Mouse (Mus musculus) limb, embryonic 14.5 days (tissue): Measurements from ENCODE around the gene Olfr1463. TPM values are rescaled to one million over a fixed set of nuclear protein-coding genes. Genes with fewer than 3 reads are reported as not detected.

Experiments
- ATAC-seq: fragments of 200-750 bp; cut with Nextera tagmentation; 2 replicates; pipeline ENCODE4 v1.8.0; 2017; ENCODE audit warnings: low read depth, moderate number of reproducible peaks, moderate TSS enrichment; ENCODE audit not compliant: low FRiP score
- DNase-seq: peaks from one replicate; pipeline ENCODE4 v3.0.0-alpha.2; 2015; ENCODE audit warnings: low spot score
- H3K27ac ChIP-seq: fragments of 300-500 bp; sonication (generic); replicated peaks from 2 replicates; pipeline ENCODE4 v1.5.1; 2014; ENCODE audit warnings: low read depth, mild to moderate bottlenecking, low read length, moderate library complexity, mixed read lengths
- H3K27me3 ChIP-seq: fragments of 300-500 bp; sonication (generic); 2 replicates; pipeline ENCODE4 v1.6.1; 2014; ENCODE audit warnings: low read length, mixed read lengths; ENCODE audit not compliant: control insufficient read depth, insufficient read depth
- H3K36me3 ChIP-seq: fragments of 300-500 bp; sonication (generic); 2 replicates; pipeline ENCODE4 v1.6.1; 2014; ENCODE audit warnings: mild to moderate bottlenecking, low read length, moderate library complexity, mixed read lengths; ENCODE audit not compliant: control insufficient read depth, insufficient read depth
- H3K4me1 ChIP-seq: fragments of 300-500 bp; sonication (generic); 2 replicates; pipeline ENCODE4 v1.6.1; 2014; ENCODE audit warnings: antibody characterized with exemption, low read length, mixed read lengths; ENCODE audit not compliant: control insufficient read depth, insufficient read depth
- H3K4me2 ChIP-seq: fragments of 300-500 bp; sonication (generic); replicated peaks from 2 replicates; pipeline ENCODE4 v1.6.1; 2014; ENCODE audit warnings: low read depth, mild to moderate bottlenecking, low read length, moderate library complexity; ENCODE audit not compliant: severe bottlenecking
- H3K4me3 ChIP-seq: fragments of 300-500 bp; sonication (generic); replicated peaks from 2 replicates; pipeline ENCODE4 v1.5.1; 2014; ENCODE audit warnings: low read length
- H3K9ac ChIP-seq: fragments of 300-500 bp; sonication (generic); 2 replicates; pipeline ENCODE4 v1.6.1; 2014; ENCODE audit warnings: mild to moderate bottlenecking, low read depth, low read length, moderate library complexity; ENCODE audit not compliant: severe bottlenecking
- H3K9me3 ChIP-seq: fragments of 300-500 bp; sonication (generic); 2 replicates; pipeline ENCODE4 v1.6.1; 2016; ENCODE audit warnings: low read length; ENCODE audit not compliant: control insufficient read depth
- POLR2A ChIP-seq: fragments of 200-500 bp; IDR thresholded peaks from 2 replicates; pipeline ENCODE4 v1.8.0; 2012; ENCODE audit warnings: inconsistent platforms, mild to moderate bottlenecking, moderate library complexity, borderline replicate concordance; ENCODE audit not compliant: insufficient read depth, insufficient read length; ENCODE audit errors: extremely low read depth
- WGBS: fragments of 180-500 bp; shearing (Covaris S2); extraction: QIAGEN DNeasy Blood & Tissue Kit; methylation state at CpG from one replicate; pipeline ENCODE4 v1.1.7; 2014; 5-methylcytosine and 5-hydroxymethylcytosine counted together
- polyA plus RNA-seq, 2 experiments: library from polyadenylated mRNA; depleted of rRNA in 1 of 2; stranded (reverse) in 1 of 2; unstranded in 1 of 2; fragments of >200 nt; fragmentation: Nextera tagmentation in 1 of 2; extraction: Ambion mirVana in 1 of 2; gene quantifications; 2 replicates each; pipeline versions ENCODE4 v1.2.1 to v1.2.3; 2012 to 2014

Gene Olfr1463
- polyA plus RNA-seq (2012; rRNA removed) (not detected in 2 replicates), polyA plus RNA-seq (2014; fragmentation: Nextera tagmentation; extraction: Ambion mirVana) (not detected in 2 replicates)

- ATAC-seq = no peak
- no peak within 1 kb of the TSS for H3K4me2 ChIP-seq
- no peaks in the 10 kb centered on the region for H3K27me3 ChIP-seq
- no peak within 1 kb of the TSS for H3K4me3 ChIP-seq
- no peak within 1 kb of the TSS for H3K27ac ChIP-seq
- DNase-seq = no peak
- H3K36me3 ChIP-seq = no peaks in the 10 kb centered on the region
- TF ChIP-seq POLR2A = no peak
- no peak within 1 kb of the TSS for H3K9ac ChIP-seq
- H3K9me3 ChIP-seq = peaks cover 8% of the 10 kb centered on the region; the same call in 1 of the 2 replicates
- H3K4me1 ChIP-seq = no peaks in the 10 kb centered on the region
These were observed at the start of gene Olfr1463 for GRCm38 (mm10) chr19:13231028-13231427. Gene Olfr1463 (plus strand): TSS chr19:13231328.

DNA sequence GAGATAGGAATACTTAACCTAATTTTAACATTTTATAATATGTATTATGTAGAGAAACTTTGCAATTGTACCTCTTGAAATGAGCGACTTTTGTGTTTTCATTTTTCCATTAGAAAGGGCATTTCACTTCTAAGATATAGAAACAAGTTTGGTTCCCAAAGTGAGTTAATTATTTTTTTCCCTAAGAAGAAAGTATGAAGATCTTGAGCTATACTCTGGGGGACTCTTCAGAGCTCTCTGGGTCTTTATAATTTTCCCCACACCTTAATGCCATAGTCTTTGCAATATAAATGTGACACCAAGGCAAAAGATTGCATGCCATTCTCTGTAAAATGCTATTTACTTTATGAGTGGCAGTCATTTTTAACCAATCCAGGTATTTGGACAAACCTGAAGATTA is 45.7 kb upstream of the Olfr1463 start, which contains the start of gene Olfr1462:
TSS of gene Olfr1462 (plus strand) at position 301 of the 400 bp plus-strand sequence.
- no peak within 1 kb of the TSS for H3K4me3 ChIP-seq
- H3K27me3 ChIP-seq = no peaks in the 10 kb centered on the region
- no peak for ATAC-seq
- H3K27ac ChIP-seq = no peak within 1 kb of the TSS
- H3K4me1 ChIP-seq = no peaks in the 10 kb centered on the region
- WGBS = 82% methylated on average over 1 of the region's 1 CpGs
- no peak within 1 kb of the TSS for H3K9ac ChIP-seq
- 0 out of 2 replicates have a peak, but pooled peaks cover 10% of the 10 kb centered on the region for H3K9me3 ChIP-seq
- no peak for DNase-seq
- H3K36me3 ChIP-seq = no peaks in the 10 kb centered on the region
- H3K4me2 ChIP-seq = no peak within 1 kb of the TSS
- TF ChIP-seq POLR2A = no peak

DNA sequence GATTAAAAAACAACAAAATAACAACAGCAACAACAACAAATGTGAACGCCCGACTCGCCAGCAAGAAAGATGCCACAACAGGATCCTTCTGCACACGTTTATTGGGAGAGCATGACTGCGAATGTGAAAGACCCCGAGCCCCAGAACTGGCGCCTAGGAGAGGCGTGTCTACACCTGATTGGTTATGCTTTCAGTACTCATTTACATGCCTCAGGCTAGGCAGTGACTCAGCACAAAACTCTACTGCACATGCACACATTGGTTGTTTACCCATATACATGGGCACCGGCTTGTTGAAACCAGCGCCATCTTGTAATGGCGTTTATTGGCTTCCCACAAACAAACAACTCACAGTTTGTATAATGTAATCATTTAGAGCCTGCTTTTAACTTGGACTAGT is 9.5 kb upstream of the Olfr1463 start:
- no peaks in the 10 kb centered on the region for H3K27me3 ChIP-seq
- ATAC-seq = no peak
- no peak overlapping the region for H3K9ac ChIP-seq
- H3K27ac ChIP-seq = no peak overlapping the region
- H3K4me1 ChIP-seq = no peaks in the 10 kb centered on the region
- no peak for DNase-seq
- H3K9me3 ChIP-seq = 0 out of 2 replicates have a peak, but pooled peaks cover 5% of the 10 kb centered on the region
- no peaks in the 10 kb centered on the region for H3K36me3 ChIP-seq
- WGBS = 87% methylated on average over 11 of the region's 11 CpGs
- no peak overlapping the region for H3K4me2 ChIP-seq
- TF ChIP-seq POLR2A = no peak
- no peak overlapping the region for H3K4me3 ChIP-seq

Other genes starting within 250 kb of the Olfr1463 start
- not detected in 2 replicates for gene Olfr1451, start 236.3 kb upstream of the Olfr1463 start, polyA plus RNA-seq (2012; rRNA removed)
- not detected in 2 replicates for gene Olfr1451, start 236.3 kb upstream of the Olfr1463 start, polyA plus RNA-seq (2014; fragmentation: Nextera tagmentation; extraction: Ambion mirVana)
- gene Olfr1453, start 203.0 kb upstream of the Olfr1463 start, polyA plus RNA-seq (2012; rRNA removed) = not detected in 2 replicates
- not detected in 2 replicates for gene Olfr1453, start 203.0 kb upstream of the Olfr1463 start, polyA plus RNA-seq (2014; fragmentation: Nextera tagmentation; extraction: Ambion mirVana)
- gene Olfr1454, start 170.7 kb upstream of the Olfr1463 start, polyA plus RNA-seq (2012; rRNA removed) = not detected in 2 replicates
- not detected in 2 replicates for gene Olfr1454, start 170.7 kb upstream of the Olfr1463 start, polyA plus RNA-seq (2014; fragmentation: Nextera tagmentation; extraction: Ambion mirVana)
- not detected in 2 replicates for gene Olfr1457, start 133.4 kb upstream of the Olfr1463 start, polyA plus RNA-seq (2012; rRNA removed)
- gene Olfr1457, start 133.4 kb upstream of the Olfr1463 start, polyA plus RNA-seq (2014; fragmentation: Nextera tagmentation; extraction: Ambion mirVana) = not detected in 2 replicates
- not detected in 2 replicates for gene Olfr1458, start 124.6 kb upstream of the Olfr1463 start, polyA plus RNA-seq (2012; rRNA removed)
- not detected in 2 replicates for gene Olfr1458, start 124.6 kb upstream of the Olfr1463 start, polyA plus RNA-seq (2014; fragmentation: Nextera tagmentation; extraction: Ambion mirVana)
- gene Olfr1459, start 81.8 kb upstream of the Olfr1463 start, polyA plus RNA-seq (2012; rRNA removed) = not detected in 2 replicates
- not detected in 2 replicates for gene Olfr1459, start 81.8 kb upstream of the Olfr1463 start, polyA plus RNA-seq (2014; fragmentation: Nextera tagmentation; extraction: Ambion mirVana)
- gene Olfr1461, start 68.3 kb upstream of the Olfr1463 start, polyA plus RNA-seq (2012; rRNA removed) = not detected in 2 replicates
- gene Olfr1461, start 68.3 kb upstream of the Olfr1463 start, polyA plus RNA-seq (2014; fragmentation: Nextera tagmentation; extraction: Ambion mirVana) = not detected in 2 replicates
- not detected in 2 replicates for gene Olfr1462, start 45.6 kb upstream of the Olfr1463 start, polyA plus RNA-seq (2012; rRNA removed)
- not detected in 2 replicates for gene Olfr1462, start 45.6 kb upstream of the Olfr1463 start, polyA plus RNA-seq (2014; fragmentation: Nextera tagmentation; extraction: Ambion mirVana)
- gene Olfr1465, start 84.2 kb downstream of the Olfr1463 start, polyA plus RNA-seq (2012; rRNA removed) = not detected in 2 replicates
- gene Olfr1465, start 84.2 kb downstream of the Olfr1463 start, polyA plus RNA-seq (2014; fragmentation: Nextera tagmentation; extraction: Ambion mirVana) = not detected in 2 replicates
- not detected in 2 replicates for gene Olfr1466, start 107.5 kb downstream of the Olfr1463 start, polyA plus RNA-seq (2012; rRNA removed)
- gene Olfr1466, start 107.5 kb downstream of the Olfr1463 start, polyA plus RNA-seq (2014; fragmentation: Nextera tagmentation; extraction: Ambion mirVana) = not detected in 2 replicates
- not detected in 2 replicates for gene Olfr1467, start 130.9 kb downstream of the Olfr1463 start, polyA plus RNA-seq (2012; rRNA removed)
- not detected in 2 replicates for gene Olfr1467, start 130.9 kb downstream of the Olfr1463 start, polyA plus RNA-seq (2014; fragmentation: Nextera tagmentation; extraction: Ambion mirVana)
- not detected in 2 replicates for gene Olfr1469, start 176.5 kb downstream of the Olfr1463 start, polyA plus RNA-seq (2012; rRNA removed)
- gene Olfr1469, start 176.5 kb downstream of the Olfr1463 start, polyA plus RNA-seq (2014; fragmentation: Nextera tagmentation; extraction: Ambion mirVana) = not detected in 2 replicates
- not detected in 2 replicates for gene Olfr1471, start 212.1 kb downstream of the Olfr1463 start, polyA plus RNA-seq (2012; rRNA removed)
- not detected in 2 replicates for gene Olfr1471, start 212.1 kb downstream of the Olfr1463 start, polyA plus RNA-seq (2014; fragmentation: Nextera tagmentation; extraction: Ambion mirVana)
- not detected in 2 replicates for gene Olfr1472, start 224.8 kb downstream of the Olfr1463 start, polyA plus RNA-seq (2012; rRNA removed)
- not detected in 2 replicates for gene Olfr1472, start 224.8 kb downstream of the Olfr1463 start, polyA plus RNA-seq (2014; fragmentation: Nextera tagmentation; extraction: Ambion mirVana)
- not detected in 2 replicates for gene Olfr1474, start 238.2 kb downstream of the Olfr1463 start, polyA plus RNA-seq (2012; rRNA removed)
- not detected in 2 replicates for gene Olfr1474, start 238.2 kb downstream of the Olfr1463 start, polyA plus RNA-seq (2014; fragmentation: Nextera tagmentation; extraction: Ambion mirVana)
- not detected in 2 replicates for gene Olfr1475, start 248.9 kb downstream of the Olfr1463 start, polyA plus RNA-seq (2012; rRNA removed)
- gene Olfr1475, start 248.9 kb downstream of the Olfr1463 start, polyA plus RNA-seq (2014; fragmentation: Nextera tagmentation; extraction: Ambion mirVana) = not detected in 2 replicates